Mouse (Mus musculus) liver, adult 2 months (tissue): Measurements from ENCODE around the gene Pkn3. TPM values are rescaled to one million over a fixed set of nuclear protein-coding genes. Genes with fewer than 3 reads are reported as not detected.
A peak's percentile ranks its signal among the peaks of the same experiment; 100 is the strongest.

Experiments used
- DNase-seq: peaks from one replicate; pipeline ENCODE4 v3.0.0-alpha.2; 2011; ENCODE audit warnings: low read depth, low spot score; ENCODE audit errors: extremely low read depth
- H3K27ac ChIP-seq: fragments of 200-500 bp; replicated peaks from 2 replicates; pipeline ENCODE4 v1.5.1; 2012; ENCODE audit warnings: low read depth, mild to moderate bottlenecking, control low read depth, inconsistent platforms, low read length; ENCODE audit not compliant: insufficient read depth
- H3K27me3 ChIP-seq: fragments of 200-500 bp; 2 replicates; pipeline ENCODE4 v1.6.1; 2012; ENCODE audit warnings: mild to moderate bottlenecking, moderate library complexity, low read length, inconsistent platforms; ENCODE audit not compliant: control insufficient read depth, insufficient read depth
- H3K36me3 ChIP-seq: fragments of 200-500 bp; 2 replicates; pipeline ENCODE4 v1.6.1; 2012; ENCODE audit warnings: low read length, inconsistent platforms; ENCODE audit not compliant: control insufficient read depth, insufficient read depth
- H3K4me1 ChIP-seq: fragments of 200-500 bp; 2 replicates; pipeline ENCODE4 v1.6.1; 2011; ENCODE audit warnings: low read length; ENCODE audit not compliant: control insufficient read depth, insufficient read depth
- H3K4me3 ChIP-seq: fragments of 200-500 bp; 2 replicates; pipeline ENCODE4 v1.5.1; 2011; ENCODE audit warnings: low read depth, mild to moderate bottlenecking, control low read depth, low read length, moderate library complexity; ENCODE audit not compliant: insufficient read depth
- H3K79me2 ChIP-seq: fragments of 200-500 bp; 2 replicates; pipeline ENCODE4 v1.6.1; 2012; ENCODE audit warnings: inconsistent platforms, mild to moderate bottlenecking, low read length, moderate library complexity; ENCODE audit not compliant: control insufficient read depth, insufficient read depth
- H3K9ac ChIP-seq: fragments of 200-500 bp; 2 replicates; pipeline ENCODE4 v1.6.1; 2012; ENCODE audit warnings: low read depth, mild to moderate bottlenecking, control low read depth, inconsistent platforms, low read length
- CTCF ChIP-seq: fragments of 200-500 bp; IDR thresholded peaks from 2 replicates; pipeline ENCODE4 v1.5.1; 2011; ENCODE audit warnings: low read depth, low read length, control low read depth
- POLR2A ChIP-seq: fragments of 200-500 bp; IDR thresholded peaks from 2 replicates; pipeline ENCODE4 v1.6.1; 2011; ENCODE audit warnings: low read length, control low read depth; ENCODE audit not compliant: insufficient read depth; ENCODE audit errors: extremely low read depth
- WGBS: fragments of 180-500 bp; shearing (Covaris S2); methylation state at CpG from one replicate; pipeline ENCODE4 v1.1.7; 2018; 5-methylcytosine and 5-hydroxymethylcytosine counted together
- polyA plus RNA-seq: library from polyadenylated mRNA; depleted of rRNA; stranded (reverse); fragments of >200 nt; gene quantifications from 2 replicates; pipeline ENCODE4 v1.2.3, GENCODE M21; 2012
- total RNA-seq: library from RNA; depleted of rRNA; stranded (reverse); fragments of >200 nt; gene quantifications from 2 replicates; pipeline ENCODE4 v1.2.3, GENCODE M21; 2014

Gene Pkn3
- total and polyA plus RNA-seq, 2 experiments, result 0.74 to 1.5 TPM

GRCm38 (mm10) chr2:30084113-30084512 lies 6.6 kb downstream of the Pkn3 start:
- WGBS, result 73% methylated on average over 5 of the region's 5 CpGs
- TF ChIP-seq CTCF (no peak), POLR2A (no peak)
- Histone ChIP-seq H3K79me2 (no peaks in the 10 kb centered on the region), H3K4me3 (no peak overlapping the region), H3K36me3 (no peaks in the 10 kb centered on the region), H3K9ac (no peak overlapping the region), H3K4me1 (no peaks in the 10 kb centered on the region), H3K27ac (no peak overlapping the region), H3K27me3 (no peaks in the 10 kb centered on the region)
- DNase-seq, result no peak

GRCm38 (mm10) chr2:30084632-30085031 lies 7.1 kb downstream of the Pkn3 start:
- H3K36me3 ChIP-seq, result no peaks in the 10 kb centered on the region
- no peaks in the 10 kb centered on the region for H3K79me2 ChIP-seq
- no peaks in the 10 kb centered on the region for H3K4me1 ChIP-seq
- no peak overlapping the region for H3K9ac ChIP-seq
- H3K4me3 ChIP-seq, result no peak overlapping the region
- H3K27me3 ChIP-seq, result no peaks in the 10 kb centered on the region
- no peak for DNase-seq
- WGBS, result 67% methylated on average over 12 of the region's 12 CpGs
- H3K27ac ChIP-seq, result no peak overlapping the region
- no peak for TF ChIP-seq CTCF
- no peak for TF ChIP-seq POLR2A

DNA sequence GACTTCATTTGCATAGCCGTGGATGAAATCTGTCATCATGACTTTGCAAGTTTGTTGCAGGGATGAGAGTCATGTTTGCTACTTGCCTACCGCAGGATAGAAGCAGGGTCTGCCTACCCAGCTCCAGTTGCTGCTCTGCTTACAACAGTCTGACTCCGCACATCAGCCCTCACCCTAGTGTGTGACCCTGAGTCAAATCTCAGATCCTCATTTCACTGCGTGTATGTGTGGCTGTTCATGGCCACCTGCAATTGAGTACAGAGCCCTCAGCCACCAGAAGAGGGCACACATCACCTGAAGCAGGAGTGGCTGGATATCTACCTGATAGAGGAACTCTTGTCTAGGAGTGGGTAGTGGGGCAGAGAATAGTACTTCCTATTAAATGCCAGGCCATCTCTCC lies 9.8 kb downstream of the Pkn3 start:
- Histone ChIP-seq H3K4me3 (no peak overlapping the region), H3K27me3 (no peaks in the 10 kb centered on the region), H3K9ac (no peak overlapping the region), H3K36me3 (no peaks in the 10 kb centered on the region), H3K27ac (no peak overlapping the region), H3K4me1 (no peaks in the 10 kb centered on the region), H3K79me2 (no peaks in the 10 kb centered on the region)
- no peak for TF ChIP-seq POLR2A
- no peak for TF ChIP-seq CTCF
- 92% methylated on average over 4 of the region's 4 CpGs for WGBS
- no peak for DNase-seq

GRCm38 (mm10) chr2:30091521-30091920 lies 14.0 kb downstream of the Pkn3 start:
- no peak for DNase-seq
- H3K27ac ChIP-seq, result no peak overlapping the region
- TF ChIP-seq POLR2A (no peak), CTCF (no peak)
- no peak overlapping the region for H3K9ac ChIP-seq
- 98% methylated on average over 12 of the region's 12 CpGs for WGBS
- no peaks in the 10 kb centered on the region for H3K36me3 ChIP-seq
- H3K27me3 ChIP-seq, result no peaks in the 10 kb centered on the region
- no peaks in the 10 kb centered on the region for H3K4me1 ChIP-seq
- no peak overlapping the region for H3K4me3 ChIP-seq
- no peaks in the 10 kb centered on the region for H3K79me2 ChIP-seq

- no peaks in the 10 kb centered on the region for H3K4me1 ChIP-seq
- H3K4me3 ChIP-seq, result no peak overlapping the region
- no peak for TF ChIP-seq CTCF
- no peak for TF ChIP-seq POLR2A
- no peak overlapping the region for H3K9ac ChIP-seq
- H3K27me3 ChIP-seq, result no peaks in the 10 kb centered on the region
- WGBS, result 92% methylated on average over 6 of the region's 6 CpGs
- H3K36me3 ChIP-seq, result no peaks in the 10 kb centered on the region
- no peak overlapping the region for H3K27ac ChIP-seq
- no peaks in the 10 kb centered on the region for H3K79me2 ChIP-seq
- DNase-seq, result no peak
Measured at GRCm38 (mm10) chr2:30092280-30092918, 14.9 kb downstream of the Pkn3 start.

- peak within 1 kb of the TSS; percentile 59 for H3K27ac ChIP-seq
- no peaks in the 10 kb centered on the region for H3K27me3 ChIP-seq
- WGBS, result under 1% methylated on average over 51 of the region's 51 CpGs
- H3K4me3 ChIP-seq, result peak within 1 kb of the TSS; percentile 88
- TF ChIP-seq CTCF (no peak), POLR2A (0 out of 2 replicates have a peak, but pooled peaks have one; percentile 13)
- no peaks in the 10 kb centered on the region for H3K79me2 ChIP-seq
- H3K36me3 ChIP-seq, result no peaks in the 10 kb centered on the region
- peak; percentile 93 for DNase-seq
- H3K9ac ChIP-seq, result peak within 1 kb of the TSS; percentile 86
- H3K4me1 ChIP-seq, result no peaks in the 10 kb centered on the region
Measured at GRCm38 (mm10) chr2:30093471-30094207, 16.2 kb downstream of the Pkn3 start, which contains the start of gene Zdhhc12. TSS of gene Zdhhc12 (minus strand) at chr2:30093648.
